Mouse (Mus musculus): ENCODE measurements at regions not wholly inside any gene's neighbourhood (a gene's known extent, or its start where the extent isn't known, plus 50 kb on each side); places are given as distances from the start of the nearest gene placed in this dataset.

DNA sequence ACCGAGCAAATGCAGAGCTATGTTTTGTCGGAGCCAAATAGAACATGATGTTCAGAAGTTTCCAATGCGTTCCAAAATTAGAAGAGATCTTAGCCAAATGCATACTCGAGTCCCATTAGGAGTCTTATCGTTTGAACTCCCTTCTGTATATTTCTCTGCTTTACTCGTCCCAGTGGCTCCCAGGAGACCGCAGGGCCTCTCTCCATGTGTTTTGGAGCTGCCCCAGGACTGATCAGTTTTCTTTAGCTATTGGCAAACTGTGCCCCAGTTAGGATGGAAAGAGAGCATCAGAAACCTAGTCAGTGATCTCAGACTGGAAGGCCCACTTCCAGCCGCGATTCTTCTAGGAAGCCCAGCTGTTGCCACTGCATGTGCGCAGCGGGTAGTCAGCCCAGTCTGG, 152.0 kb upstream of the Serp2 start:
- no peaks in the 10 kb centered on the region for H3K27me3 ChIP-seq
- TF ChIP-seq CTCF (IDR thresholded peaks at IDR 0.05), result no peak
- POLR2A ChIA-PET, result no interaction called here
- DNase-seq (ENCODE audit: low read depth, low spot score), result no peak
- ATAC-seq, result no peak
- CTCF ChIA-PET, result no interaction called here
- in situ Hi-C loops (cut with MboI; ENCODE audit: low pct_unique_long_range_greater_than_20kb), result loop anchor here (10.0 kb wide), 1 partner anchor 174 kb away; no protein-coding TSS in a partner anchor

GRCm38 (mm10) chr14:76703373-76703764, 146.7 kb upstream of the Serp2 start:
- ChIA-PET POLR2A (interaction anchor here (0.6 to 10.5 kb wide), 16 partner anchors 11 to 444 kb away, joined by 3 to 146 read pairs (median 4); no protein-coding TSS in a partner anchor), CTCF (interaction anchor here (1.0 to 3.0 kb wide), 8 partner anchors 11 to 196 kb away, joined by 3 to 14 read pairs (median 4); no protein-coding TSS in a partner anchor)
- no peak for TF ChIP-seq CTCF (IDR thresholded peaks at IDR 0.05)
- in situ Hi-C loops (cut with MboI; ENCODE audit: low pct_unique_long_range_greater_than_20kb), result loop anchor here (10.0 kb wide), 1 partner anchor 169 kb away; no protein-coding TSS in a partner anchor
- DNase-seq (ENCODE audit: low read depth, low spot score), result no peak
- no peaks in the 10 kb centered on the region for H3K27me3 ChIP-seq
- ATAC-seq, result no peak

- CTCF ChIA-PET, result interaction anchor here (0.8 to 3.0 kb wide), 11 partner anchors 11 to 195 kb away, joined by 3 to 14 read pairs (median 4); no protein-coding TSS in a partner anchor
- POLR2A ChIA-PET, result interaction anchor here (0.6 to 10.5 kb wide), 19 partner anchors 12 to 444 kb away, joined by 3 to 146 read pairs (median 4); no protein-coding TSS in a partner anchor
- in situ Hi-C loops (cut with MboI; ENCODE audit: low pct_unique_long_range_greater_than_20kb), result loop anchor here (10.0 kb wide), 1 partner anchor 168 kb away; no protein-coding TSS in a partner anchor
- peak; percentile 97 for DNase-seq (ENCODE audit: low read depth, low spot score)
- peak; percentile 75 for ATAC-seq
- H3K27me3 ChIP-seq, result no peaks in the 10 kb centered on the region
- TF ChIP-seq CTCF (IDR thresholded peaks at IDR 0.05), result no peak
Observed at GRCm38 (mm10) chr14:76702709-76703372, 146.2 kb upstream of the Serp2 start.

DNA sequence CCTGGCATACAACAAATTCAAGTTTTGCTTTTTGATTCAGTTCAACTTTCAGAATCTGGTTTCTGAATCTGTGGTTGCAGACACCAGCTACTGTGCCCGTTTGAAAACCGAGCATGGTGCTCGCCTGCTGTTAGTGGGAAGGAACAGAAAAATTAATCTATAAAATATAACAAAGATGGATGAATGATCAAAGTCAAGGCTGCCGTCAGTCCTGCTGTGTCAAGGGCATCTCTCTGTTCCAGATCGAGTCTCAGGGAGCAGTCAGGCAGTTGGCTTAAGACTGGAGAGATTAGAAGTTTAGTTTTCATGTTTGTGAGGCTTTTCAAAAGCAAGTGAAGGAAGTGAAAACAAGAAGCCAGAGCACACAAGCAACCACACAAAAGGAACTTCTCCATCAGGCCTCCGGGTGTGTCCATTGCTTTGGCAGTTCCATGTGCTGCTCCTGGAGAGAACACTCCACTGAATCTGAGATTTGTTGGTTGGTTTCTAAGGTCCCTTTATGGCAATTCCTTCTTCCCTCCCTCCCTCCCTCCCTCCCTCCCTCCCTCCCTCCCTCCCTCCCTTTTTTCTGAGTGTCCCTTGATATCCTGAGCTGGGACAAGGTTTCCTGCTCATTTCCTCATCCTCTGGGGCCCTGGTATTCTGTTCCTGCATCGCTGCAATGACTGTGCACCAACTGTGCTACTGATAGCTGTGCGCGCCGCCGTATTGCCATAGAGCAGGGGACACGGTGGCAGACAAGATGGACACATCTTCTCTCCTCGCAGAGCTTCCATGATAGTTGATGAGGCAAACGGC, 145.4 kb upstream of the Serp2 start:
- no peak for TF ChIP-seq CTCF (IDR thresholded peaks at IDR 0.05)
- POLR2A ChIA-PET, result interaction anchor here (0.7 to 10.5 kb wide), 18 partner anchors 12 to 309 kb away, joined by 3 to 146 read pairs (median 4); no protein-coding TSS in a partner anchor
- DNase-seq (ENCODE audit: low read depth, low spot score), result no peak
- no peak for ATAC-seq
- CTCF ChIA-PET, result interaction anchor here (0.8 to 3.0 kb wide), 9 partner anchors 12 to 194 kb away, joined by 3 to 14 read pairs (median 4); no protein-coding TSS in a partner anchor
- in situ Hi-C loops (cut with MboI; ENCODE audit: low pct_unique_long_range_greater_than_20kb), result loop anchor here (10.0 kb wide), 1 partner anchor 167 kb away; no protein-coding TSS in a partner anchor
- no peaks in the 10 kb centered on the region for H3K27me3 ChIP-seq

DNA sequence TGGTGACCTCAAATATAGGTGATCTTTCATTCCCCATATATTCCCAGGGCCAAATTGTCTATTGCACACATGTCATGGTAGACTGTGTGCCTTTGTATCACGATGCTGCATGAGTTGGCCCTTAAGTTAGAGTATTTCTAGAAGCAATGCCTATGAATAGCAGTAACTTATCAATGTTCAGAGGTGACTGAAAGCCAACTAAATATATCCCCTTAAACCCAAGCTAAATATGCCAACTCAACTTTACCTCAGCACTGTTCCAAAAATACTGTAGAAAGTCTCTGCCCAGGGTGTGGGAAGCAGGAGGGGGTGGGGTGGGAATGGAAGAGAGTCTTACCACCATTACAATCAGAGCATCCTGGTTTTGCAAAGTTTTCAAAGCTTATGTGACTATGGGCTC, 144.6 kb upstream of the Serp2 start:
- ATAC-seq, result no peak
- no peaks in the 10 kb centered on the region for H3K27me3 ChIP-seq
- CTCF ChIA-PET, result no interaction called here
- in situ Hi-C loops (cut with MboI; ENCODE audit: low pct_unique_long_range_greater_than_20kb), result loop anchor here (10.0 kb wide), 1 partner anchor 167 kb away; no protein-coding TSS in a partner anchor
- DNase-seq (ENCODE audit: low read depth, low spot score), result no peak
- POLR2A ChIA-PET, result interaction anchor here (0.6 to 10.5 kb wide), 7 partner anchors 13 to 310 kb away, joined by 3 to 146 read pairs (median 4); no protein-coding TSS in a partner anchor
- TF ChIP-seq CTCF (IDR thresholded peaks at IDR 0.05), result no peak

GRCm38 (mm10) chr14:76700796-76701195, 144.1 kb upstream of the Serp2 start:
- in situ Hi-C loops (cut with MboI; ENCODE audit: low pct_unique_long_range_greater_than_20kb), result loop anchor here (10.0 kb wide), 1 partner anchor 166 kb away; no protein-coding TSS in a partner anchor
- ATAC-seq (no peak), DNase-seq (ENCODE audit: low read depth, low spot score) (no peak)
- no peaks in the 10 kb centered on the region for H3K27me3 ChIP-seq
- CTCF ChIA-PET, result no interaction called here
- POLR2A ChIA-PET, result interaction anchor here (0.6 to 10.5 kb wide), 5 partner anchors 14 to 194 kb away, joined by 3 to 146 read pairs (median 12); no protein-coding TSS in a partner anchor
- TF ChIP-seq CTCF (IDR thresholded peaks at IDR 0.05), result no peak

- in situ Hi-C loops (cut with MboI; ENCODE audit: low pct_unique_long_range_greater_than_20kb), result loop anchor here (10.0 kb wide), 1 partner anchor 165 kb away; no protein-coding TSS in a partner anchor
- ATAC-seq (no peak), DNase-seq (ENCODE audit: low read depth, low spot score) (no peak)
- no peak for TF ChIP-seq CTCF (IDR thresholded peaks at IDR 0.05)
- CTCF ChIA-PET, result no interaction called here
- POLR2A ChIA-PET, result interaction anchor here (0.6 to 10.5 kb wide), 3 partner anchors 167 to 1884 kb away, joined by 3 to 146 read pairs (median 4); no protein-coding TSS in a partner anchor
- H3K27me3 ChIP-seq, result no peaks in the 10 kb centered on the region
Observed at GRCm38 (mm10) chr14:76700190-76700589, 143.5 kb upstream of the Serp2 start.

DNA sequence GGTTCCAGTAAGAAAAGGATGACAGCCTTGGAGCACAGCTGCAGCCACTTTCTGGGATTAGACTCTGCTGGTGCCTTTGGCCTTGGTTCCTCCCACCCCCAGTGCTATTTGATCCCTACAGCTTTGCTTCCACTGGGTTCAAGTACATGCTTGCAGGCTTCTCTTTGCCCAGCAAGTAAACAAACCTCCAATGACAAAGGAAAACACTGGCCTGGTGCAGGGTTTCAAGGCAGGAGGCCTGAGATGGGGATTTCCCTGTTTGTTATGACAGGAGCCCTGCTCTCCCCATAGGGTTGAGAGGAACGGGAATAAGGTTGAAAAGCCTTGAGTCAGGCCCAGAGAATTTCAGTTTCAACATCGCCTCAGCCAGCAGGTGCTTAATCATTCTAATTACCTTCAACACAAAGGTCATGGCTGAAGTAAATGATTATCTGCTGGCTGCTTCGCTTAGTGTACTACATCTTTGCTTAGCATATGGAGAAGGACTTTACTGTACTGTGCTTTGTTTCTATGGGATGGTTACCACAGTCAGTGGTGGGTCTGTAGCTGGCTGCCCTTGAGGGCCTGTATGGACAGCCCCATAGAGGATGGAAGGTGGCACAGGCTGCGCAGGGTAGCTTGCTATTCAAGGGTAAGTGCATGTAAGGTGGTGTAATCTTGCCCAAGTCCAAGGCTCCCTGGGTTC, 142.2 kb upstream of the Serp2 start:
- DNase-seq (ENCODE audit: low read depth, low spot score), result peak; percentile 97
- POLR2A ChIA-PET, result interaction anchor here (0.9 to 10.5 kb wide), 11 partner anchors 16 to 192 kb away, joined by 3 to 146 read pairs (median 6); partner anchors contain the start of gene Serp2
- in situ Hi-C loops (cut with MboI; ENCODE audit: low pct_unique_long_range_greater_than_20kb), result loop anchor here (5.0 to 25.0 kb wide), 2 partner anchors 82 to 837 kb away; no protein-coding TSS in a partner anchor
- no peaks in the 10 kb centered on the region for H3K27me3 ChIP-seq
- no peak for TF ChIP-seq CTCF (IDR thresholded peaks at IDR 0.05)
- CTCF ChIA-PET, result interaction anchor here (0.7 to 1.5 kb wide), 8 partner anchors 21 to 179 kb away, joined by 3 to 4 read pairs (median 4); no protein-coding TSS in a partner anchor
- ATAC-seq, result peak; percentile 81

DNA sequence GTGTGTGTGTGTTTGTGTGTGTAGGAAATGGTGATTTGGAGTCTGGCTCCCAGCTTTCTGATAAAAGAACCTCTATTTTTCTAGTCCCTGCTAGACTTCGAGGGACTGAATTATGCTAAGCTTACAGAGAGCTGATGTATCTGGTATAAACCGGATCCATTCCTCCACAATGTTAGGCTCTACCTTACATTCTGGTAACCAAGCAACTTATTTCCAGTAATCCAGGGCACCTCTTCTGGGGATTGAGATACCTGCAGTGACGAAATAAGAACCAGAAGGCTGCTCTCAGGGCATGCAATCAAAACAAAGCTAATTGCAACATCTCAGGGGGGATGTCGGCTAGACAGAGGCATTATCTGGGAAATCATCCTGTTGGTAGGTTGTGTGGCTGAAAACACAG, 140.0 kb upstream of the Serp2 start:
- in situ Hi-C loops (cut with MboI; ENCODE audit: low pct_unique_long_range_greater_than_20kb), result loop anchor here (5.0 to 25.0 kb wide), 2 partner anchors 79 to 834 kb away; no protein-coding TSS in a partner anchor
- CTCF ChIA-PET, result interaction anchor here (1.2 kb wide), 1 partner anchor 41 kb away, joined by 3 read pairs; no protein-coding TSS in a partner anchor
- no peaks in the 10 kb centered on the region for H3K27me3 ChIP-seq
- POLR2A ChIA-PET, result interaction anchor here (1.0 to 10.5 kb wide), 6 partner anchors 15 to 190 kb away, joined by 3 to 146 read pairs (median 4); partner anchors contain the start of gene Serp2
- no peak for TF ChIP-seq CTCF (IDR thresholded peaks at IDR 0.05)
- DNase-seq (ENCODE audit: low read depth, low spot score), result no peak
- ATAC-seq, result no peak
